13 mouse cellular contexts compared by ENCODE assay signal in the genomic region with DNA sequence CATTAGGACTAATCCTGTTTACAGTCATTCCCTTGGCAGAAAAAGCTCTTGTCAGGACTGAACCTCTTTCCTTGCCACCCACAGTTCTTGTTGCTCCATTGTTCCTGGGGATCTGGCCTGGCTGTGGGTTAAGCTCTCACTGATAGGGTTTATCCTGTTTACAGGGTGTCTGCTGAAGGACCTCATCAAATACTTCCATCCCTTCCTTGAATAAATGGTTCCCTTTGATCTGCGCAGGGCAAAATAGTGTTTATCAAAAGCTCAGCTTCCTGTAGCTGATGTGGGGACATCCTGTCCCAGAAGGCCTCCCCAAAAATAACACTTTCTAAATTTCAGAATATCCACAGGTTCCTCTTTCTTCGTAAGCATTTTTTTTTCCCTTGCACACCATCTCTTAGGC. TPM values are rescaled to one million over a fixed set of nuclear protein-coding genes. Genes with fewer than 3 reads are reported as not detected.
DNase-seq lines count a peak whose midpoint lies in the region; TF ChIP-seq lines count a peak whose summit lies in the region.
"Had no signal": no experiment of that assay in that cellular context is flagged by ENCODE, and none has a peak within 500 bp of the region (broad histone marks: within the 10 kb centered on the region; RNA-seq: fewer than 3 reads in every experiment).

No protein-coding gene starts in this region.

- no peak overlapping the region for H3K4me3 ChIP-seq in small intestine, adult 2 months (ENCODE audit: low read depth, low read length)
- H3K4me3 ChIP-seq: midbrain, embryonic 15.5 days had no signal

- no peaks in the 10 kb centered on the region for H3K4me1 ChIP-seq in small intestine, adult 2 months (ENCODE audit: control insufficient read depth, insufficient read depth, insufficient read length, low read length)
- H3K4me1 ChIP-seq: midbrain, embryonic 15.5 days had no signal

- H3K27me3 ChIP-seq in small intestine, adult 2 months (ENCODE audit: control insufficient read depth, insufficient read depth, low read length), result no peaks in the 10 kb centered on the region

- H3K27ac ChIP-seq in small intestine, adult 2 months (ENCODE audit: insufficient read depth, low read depth, low read length), result peak overlapping the region; percentile 42; the same call in 1 of the 2 replicates
- H3K27ac ChIP-seq: midbrain, embryonic 15.5 days had no signal

- TF ChIP-seq CTCF in small intestine, adult 2 months (IDR thresholded peaks at IDR 0.05; ENCODE audit: extremely low read depth, insufficient read length, insufficient replicate concordance, low read depth, low read length), result no peak

- WGBS in small intestine, adult 2 months, result 65% methylated on average over 2 of the region's 2 CpGs

- TF ChIP-seq POLR2A in small intestine, adult 2 months (IDR thresholded peaks at IDR 0.05; ENCODE audit: low read depth, low read length), result no peak

- DNase-seq in adrenal gland, adult (ENCODE audit: inconsistent age in 2 of 2, low spot score in 1 of 2), result peak; percentile 33 to 67
- no peak for DNase-seq in adrenal gland, postnatal 10 days
- DNase-seq in spleen, postnatal 36 days (ENCODE audit: low spot score in 2 of 2), result peak; percentile 22 to 32
- no peak for DNase-seq in spleen, postnatal 4 days (ENCODE audit: low spot score in 2 of 2)
- DNase-seq in lung, postnatal 10 days, result peak; percentile 56
- no peak for DNase-seq in right cerebral cortex, postnatal 14 days
- no peak for DNase-seq in testis, postnatal 14 days (ENCODE audit: low spot score)
- DNase-seq: cerebellum, postnatal 25 days; gastrocnemius, postnatal 25 days; left cerebral cortex, postnatal 4 days; thymus, postnatal 4 days had no signal

- no peaks in the 10 kb centered on the region for H3K36me3 ChIP-seq in small intestine, adult 2 months (ENCODE audit: control insufficient read depth, insufficient read depth, low read length)
- H3K36me3 ChIP-seq: midbrain, embryonic 15.5 days had no signal

RNA-seq across cellular contexts. Expression of gene Lifr, which starts 1.7 kb away (rescaled TPM):
- 10 to 100 TPM; 69.5 to 75.8 TPM for total RNA-seq in adrenal gland, postnatal 10 days (2021)
- polyA plus RNA-seq in small intestine, adult 2 months (2012; rRNA removed), result 26.8 and 29.9 TPM in 2 replicates

Comparison
In these comparisons a context has a peak if more than half of its experiments do, and no peak if none do; other contexts are left out.
1. DNase-seq: peak in adrenal gland, adult (2 of 2), spleen, postnatal 36 days (2 of 2) and lung, postnatal 10 days (single experiment); none in adrenal gland, postnatal 10 days (single experiment), spleen, postnatal 4 days (0 of 2), right cerebral cortex, postnatal 14 days (single experiment) and testis, postnatal 14 days (single experiment).